Mouse (Mus musculus) liver, adult 2 months (tissue): Measurements from ENCODE around the gene Ifitm10.

ENCODE experiments used
- CTCF ChIP-seq: fragments of 200-500 bp; IDR thresholded peaks from 2 replicates; pipeline ENCODE4 v1.5.1; 2011; ENCODE audit warnings: low read depth, low read length, control low read depth
- POLR2A ChIP-seq: fragments of 200-500 bp; IDR thresholded peaks from 2 replicates; pipeline ENCODE4 v1.6.1; 2011; ENCODE audit warnings: low read length, control low read depth; ENCODE audit not compliant: insufficient read depth; ENCODE audit errors: extremely low read depth

DNA sequence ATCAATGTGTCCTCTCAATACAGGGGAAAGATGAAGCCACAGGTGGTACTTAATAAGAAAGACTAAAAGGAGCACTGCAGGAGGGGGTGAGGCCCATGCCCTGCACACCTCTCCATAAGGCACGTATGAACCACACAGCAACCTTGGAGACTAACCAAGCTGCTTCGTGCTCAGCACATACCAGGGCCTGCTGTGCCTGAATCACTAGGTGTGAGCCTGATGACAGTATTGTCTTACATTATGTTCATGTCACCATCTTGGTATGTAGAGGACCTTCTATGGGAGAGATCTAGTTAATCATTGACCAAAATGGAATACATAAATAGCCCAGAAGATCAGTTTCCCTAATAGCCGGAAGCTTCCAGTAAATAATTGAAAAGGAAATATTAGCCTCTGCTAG lies 36.0 kb upstream of the Ifitm10 start:
- TF ChIP-seq CTCF (no peak), POLR2A (no peak)
